Mouse (Mus musculus): ENCODE results near the gene Slc41a3. TPM values are rescaled to one million over a fixed set of nuclear protein-coding genes. Genes with fewer than 3 reads are reported as not detected.

Gene Slc41a3
- polyA plus RNA-seq, 1 experiment from 2014 or later: 5.2 TPM

GRCm38 (mm10) chr6:90618274-90618673, 13.7 kb downstream of the Slc41a3 start:
- no peak overlapping the region for H3K4me3 ChIP-seq
- no peak overlapping the region for H3K4me2 ChIP-seq
- peaks cover 36% of the 10 kb centered on the region for H3K4me1 ChIP-seq
- no peaks in the 10 kb centered on the region for H3K9me3 ChIP-seq
- H3K9ac ChIP-seq: no peak overlapping the region
- no peak for ATAC-seq (ENCODE audit: borderline replicate concordance, extremely low read depth, low FRiP score, low TSS enrichment)
- no peak overlapping the region for H3K27ac ChIP-seq
- no peaks in the 10 kb centered on the region for H3K27me3 ChIP-seq
- 51% methylated on average over 4 of the region's 4 CpGs for WGBS
- no peaks in the 10 kb centered on the region for H3K36me3 ChIP-seq

DNA sequence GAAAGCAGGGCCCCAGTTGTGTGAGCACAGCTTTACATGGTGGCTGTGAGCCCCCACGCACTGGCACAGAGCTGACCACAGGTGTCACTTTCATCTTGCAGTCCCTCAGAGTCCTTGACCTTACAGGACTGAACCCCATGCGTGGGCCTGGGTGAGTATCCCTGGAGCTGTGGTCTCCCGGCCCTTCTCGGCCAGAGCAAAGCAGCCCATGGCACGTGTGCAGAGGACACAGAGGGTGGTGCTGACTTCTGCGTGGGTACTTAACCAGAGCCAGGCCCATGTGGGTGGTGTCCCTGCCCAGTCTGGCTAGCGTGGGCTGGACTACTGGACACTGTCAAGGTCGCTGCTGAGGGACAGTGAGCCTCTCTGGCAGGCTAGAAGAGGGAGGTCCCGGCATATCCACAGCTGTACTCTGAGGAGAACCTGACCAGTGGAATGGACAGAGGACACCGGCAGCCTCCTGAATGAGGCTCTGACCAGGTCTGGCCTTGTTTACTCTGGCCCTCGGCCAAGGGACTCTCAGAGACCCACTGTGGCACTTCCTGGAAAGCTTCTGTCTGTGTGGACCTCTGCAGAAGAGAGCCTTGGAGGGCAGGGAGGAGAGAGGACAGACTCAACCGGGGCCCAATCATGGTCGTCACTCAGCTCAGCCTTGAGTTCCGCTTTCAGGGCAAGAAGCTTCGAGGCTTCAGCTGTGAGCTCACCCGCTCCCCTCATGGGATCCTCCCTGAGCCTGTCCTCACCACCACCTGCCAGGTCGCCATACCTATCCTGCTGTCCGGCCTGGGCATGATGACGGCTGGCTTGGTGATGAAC, 14.5 kb downstream of the Slc41a3 start:
- no peak overlapping the region for H3K4me3 ChIP-seq
- no peak overlapping the region for H3K4me2 ChIP-seq
- H3K4me1 ChIP-seq: peaks cover 40% of the 10 kb centered on the region
- no peaks in the 10 kb centered on the region for H3K36me3 ChIP-seq
- WGBS: 54% methylated on average over 19 of the region's 19 CpGs
- H3K9ac ChIP-seq: no peak overlapping the region
- no peaks in the 10 kb centered on the region for H3K9me3 ChIP-seq
- peak; percentile 28; the same call in 1 of the 2 replicates for ATAC-seq (ENCODE audit: borderline replicate concordance, extremely low read depth, low FRiP score, low TSS enrichment)
- H3K27me3 ChIP-seq: no peaks in the 10 kb centered on the region
- H3K27ac ChIP-seq: no peak overlapping the region

GRCm38 (mm10) chr6:90619936-90620335, 15.4 kb downstream of the Slc41a3 start:
- H3K27me3 ChIP-seq: no peaks in the 10 kb centered on the region
- H3K36me3 ChIP-seq: no peaks in the 10 kb centered on the region
- no peak overlapping the region for H3K4me2 ChIP-seq
- WGBS: 75% methylated on average over 5 of the region's 5 CpGs
- H3K9me3 ChIP-seq: no peaks in the 10 kb centered on the region
- no peak overlapping the region for H3K4me3 ChIP-seq
- no peak for ATAC-seq (ENCODE audit: borderline replicate concordance, extremely low read depth, low FRiP score, low TSS enrichment)
- peaks cover 49% of the 10 kb centered on the region for H3K4me1 ChIP-seq
- no peak overlapping the region for H3K27ac ChIP-seq
- no peak overlapping the region for H3K9ac ChIP-seq

DNA sequence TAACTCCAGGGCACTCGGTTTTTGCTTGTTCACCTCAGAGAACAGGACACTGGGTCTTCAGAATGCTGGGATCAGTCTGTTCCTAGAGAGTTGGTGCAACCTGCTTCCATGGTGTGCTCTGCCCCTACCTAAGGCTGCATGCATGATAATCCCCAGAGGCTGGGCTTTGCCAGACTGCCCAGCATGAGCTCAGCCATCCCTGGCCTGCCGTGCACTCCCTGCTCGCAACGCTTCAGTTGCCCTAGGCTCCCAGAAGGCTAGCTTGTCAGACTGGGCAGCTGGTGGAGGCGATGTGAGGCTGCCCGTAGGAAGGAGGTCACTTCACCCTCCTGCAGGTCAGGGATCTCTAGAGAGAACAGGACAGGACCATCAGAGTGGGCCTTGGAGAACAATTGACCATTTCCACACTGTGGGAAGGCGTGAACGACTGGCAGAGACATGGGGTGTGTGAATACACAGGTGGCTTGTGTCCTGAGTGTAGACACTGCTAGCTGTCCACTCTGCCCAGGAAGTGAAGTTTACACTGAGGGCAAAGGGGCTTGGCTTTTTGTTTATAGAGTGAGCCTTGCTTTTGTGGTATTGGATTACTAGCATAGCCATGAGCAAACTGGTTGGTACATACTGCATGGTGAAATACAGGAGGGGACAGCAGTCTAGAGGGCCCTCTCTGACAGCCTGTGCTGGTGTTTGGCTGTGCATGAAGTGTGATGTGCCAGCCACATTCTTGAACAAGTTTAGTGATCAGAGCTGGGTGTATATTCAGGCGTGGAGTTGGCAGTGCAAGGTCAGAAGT, 16.5 kb downstream of the Slc41a3 start:
- no peak for ATAC-seq (ENCODE audit: borderline replicate concordance, extremely low read depth, low FRiP score, low TSS enrichment)
- WGBS: 53% methylated on average over 9 of the region's 9 CpGs
- Histone ChIP-seq H3K4me2 (no peak overlapping the region), H3K36me3 (no peaks in the 10 kb centered on the region), H3K27me3 (no peaks in the 10 kb centered on the region), H3K4me1 (peaks cover 49% of the 10 kb centered on the region), H3K9me3 (no peaks in the 10 kb centered on the region), H3K4me3 (no peak overlapping the region), H3K9ac (no peak overlapping the region), H3K27ac (no peak overlapping the region)

DNA sequence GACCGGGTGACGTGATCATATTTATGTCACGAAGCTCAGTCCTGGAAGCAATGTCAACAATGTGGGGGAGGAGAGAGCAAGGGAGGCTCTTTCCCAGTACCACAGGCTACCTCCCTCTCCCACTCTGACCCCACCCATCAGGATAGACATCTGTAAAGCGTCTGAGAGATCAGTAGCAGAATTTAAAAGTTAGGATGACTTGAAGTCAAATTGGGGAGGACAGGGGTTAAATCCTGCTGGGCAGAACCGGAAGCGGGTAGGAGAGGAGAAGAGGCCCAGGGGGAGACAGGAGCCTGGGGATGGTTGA, 17.0 kb downstream of the Slc41a3 start:
- 23% methylated on average over 6 of the region's 6 CpGs for WGBS
- no peaks in the 10 kb centered on the region for H3K36me3 ChIP-seq
- no peak overlapping the region for H3K4me3 ChIP-seq
- no peaks in the 10 kb centered on the region for H3K9me3 ChIP-seq
- ATAC-seq (ENCODE audit: borderline replicate concordance, extremely low read depth, low FRiP score, low TSS enrichment): no peak
- H3K4me1 ChIP-seq: peaks cover 49% of the 10 kb centered on the region
- no peak overlapping the region for H3K4me2 ChIP-seq
- no peak overlapping the region for H3K27ac ChIP-seq
- H3K9ac ChIP-seq: no peak overlapping the region
- no peaks in the 10 kb centered on the region for H3K27me3 ChIP-seq

GRCm38 (mm10) chr6:90622758-90623455, 18.4 kb downstream of the Slc41a3 start:
- WGBS: 30% methylated on average over 11 of the region's 11 CpGs
- no peak overlapping the region for H3K9ac ChIP-seq
- H3K4me3 ChIP-seq: no peak overlapping the region
- H3K9me3 ChIP-seq: no peaks in the 10 kb centered on the region
- no peaks in the 10 kb centered on the region for H3K36me3 ChIP-seq
- 0 out of 2 replicates have a peak overlapping the region, but pooled peaks have one; percentile 29 for H3K27ac ChIP-seq
- no peaks in the 10 kb centered on the region for H3K27me3 ChIP-seq
- peaks cover 49% of the 10 kb centered on the region for H3K4me1 ChIP-seq
- H3K4me2 ChIP-seq: no peak overlapping the region
- ATAC-seq (ENCODE audit: borderline replicate concordance, extremely low read depth, low FRiP score, low TSS enrichment): peak; percentile 23; the same call in 1 of the 2 replicates

DNA sequence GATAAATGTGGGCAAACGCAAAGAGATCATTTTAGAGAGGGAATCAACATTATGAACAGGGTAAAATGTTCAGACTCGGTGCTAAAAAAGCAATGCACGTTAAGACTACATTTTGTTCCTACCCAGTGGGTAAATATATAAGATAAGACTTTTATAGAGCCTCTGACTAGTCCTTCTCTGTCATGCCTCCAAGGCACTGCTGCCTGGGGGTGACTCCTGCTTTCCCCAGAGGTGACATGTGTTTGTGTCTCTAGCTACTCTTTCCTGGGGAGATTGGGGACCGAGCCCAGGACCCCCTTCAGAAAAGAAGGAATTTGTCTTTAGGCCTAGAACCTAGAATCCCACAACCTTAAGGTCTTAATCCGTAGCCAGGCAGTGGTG, 18.9 kb downstream of the Slc41a3 start:
- no peak for ATAC-seq (ENCODE audit: borderline replicate concordance, extremely low read depth, low FRiP score, low TSS enrichment)
- Histone ChIP-seq H3K4me1 (peaks cover 46% of the 10 kb centered on the region), H3K9me3 (no peaks in the 10 kb centered on the region), H3K27me3 (no peaks in the 10 kb centered on the region), H3K4me3 (no peak overlapping the region), H3K9ac (no peak overlapping the region), H3K27ac (0 out of 2 replicates have a peak overlapping the region, but pooled peaks have one; percentile 29), H3K36me3 (no peaks in the 10 kb centered on the region), H3K4me2 (no peak overlapping the region)
- WGBS: 73% methylated on average over 5 of the region's 5 CpGs

DNA sequence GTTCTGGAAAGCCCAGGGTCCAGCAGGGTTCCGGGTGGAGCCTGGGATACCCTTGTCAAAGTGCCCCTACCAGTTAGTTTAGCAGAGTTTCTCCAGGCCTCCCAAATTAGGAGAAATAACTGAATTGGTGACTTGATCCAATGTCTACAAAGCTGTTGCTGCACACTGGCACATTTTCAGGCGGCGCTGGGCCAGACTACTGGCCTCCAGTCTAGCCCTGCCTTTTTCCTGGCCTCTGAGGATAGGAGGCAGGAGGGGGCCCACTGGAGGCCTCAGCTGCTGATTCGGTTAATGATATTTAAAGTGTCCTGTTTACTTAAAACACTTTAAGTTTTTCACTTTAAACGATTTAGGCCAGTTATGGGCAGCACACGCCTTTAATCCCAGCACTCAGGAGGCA, 19.7 kb downstream of the Slc41a3 start:
- H3K27ac ChIP-seq: peak overlapping the region; percentile 60; the same call in 1 of the 2 replicates
- no peak overlapping the region for H3K4me3 ChIP-seq
- no peaks in the 10 kb centered on the region for H3K9me3 ChIP-seq
- WGBS: 52% methylated on average over 6 of the region's 6 CpGs
- no peaks in the 10 kb centered on the region for H3K27me3 ChIP-seq
- H3K4me2 ChIP-seq: no peak overlapping the region
- peaks cover 38% of the 10 kb centered on the region for H3K4me1 ChIP-seq
- no peaks in the 10 kb centered on the region for H3K36me3 ChIP-seq
- no peak overlapping the region for H3K9ac ChIP-seq
- ATAC-seq (ENCODE audit: borderline replicate concordance, extremely low read depth, low FRiP score, low TSS enrichment): no peak

- no peaks in the 10 kb centered on the region for H3K27me3 ChIP-seq
- no peaks in the 10 kb centered on the region for H3K36me3 ChIP-seq
- no peak overlapping the region for H3K4me3 ChIP-seq
- H3K4me1 ChIP-seq: peaks cover 33% of the 10 kb centered on the region
- no peak overlapping the region for H3K4me2 ChIP-seq
- peak overlapping the region; percentile 60; the same call in 1 of the 2 replicates for H3K27ac ChIP-seq
- 67% methylated on average over 11 of the region's 11 CpGs for WGBS
- H3K9ac ChIP-seq: no peak overlapping the region
- no peaks in the 10 kb centered on the region for H3K9me3 ChIP-seq
- no peak; the same call in 1 of the 2 replicates for ATAC-seq (ENCODE audit: borderline replicate concordance, extremely low read depth, low FRiP score, low TSS enrichment)
Observed at GRCm38 (mm10) chr6:90624733-90625132, 20.2 kb downstream of the Slc41a3 start.

DNA sequence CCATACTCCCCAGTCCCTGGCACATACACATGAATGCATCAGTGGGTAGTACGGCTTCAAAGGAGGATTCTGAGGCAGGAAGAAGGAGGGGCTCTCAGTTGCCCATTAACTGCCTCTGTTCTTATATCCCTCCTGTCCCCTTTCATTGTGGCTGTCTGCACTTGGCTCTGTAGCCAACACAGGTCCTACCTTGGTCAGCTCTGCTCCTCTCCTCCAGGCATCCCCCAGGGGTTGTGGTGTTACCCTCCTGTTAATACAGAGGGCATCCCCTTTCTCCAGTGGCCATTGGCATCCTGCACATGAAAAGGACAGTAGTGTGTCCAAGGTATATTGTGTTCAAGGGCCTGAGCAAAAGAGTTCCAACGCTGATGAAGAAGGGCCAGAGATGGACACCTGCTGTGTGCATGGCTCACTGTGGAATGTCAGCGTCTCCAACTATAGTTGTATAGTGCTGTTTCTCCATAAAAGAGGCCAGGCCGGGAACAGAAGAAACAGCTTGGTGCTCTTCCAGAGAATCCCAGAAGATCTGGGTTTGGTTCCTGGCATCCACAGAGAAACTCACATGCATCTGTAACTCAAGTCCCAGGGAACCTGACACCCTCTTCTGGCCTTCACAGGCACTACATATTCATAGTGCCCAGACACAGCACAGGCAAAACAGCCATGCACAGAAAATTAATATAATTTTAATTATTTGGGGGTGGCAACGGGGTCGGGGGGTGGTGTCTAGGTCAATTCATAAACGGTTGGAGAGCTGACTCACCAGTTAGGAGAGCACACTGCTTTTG, 20.9 kb downstream of the Slc41a3 start:
- H3K4me3 ChIP-seq: no peak overlapping the region
- no peak overlapping the region for H3K4me2 ChIP-seq
- peaks cover 30% of the 10 kb centered on the region for H3K4me1 ChIP-seq
- WGBS: 79% methylated on average over 7 of the region's 7 CpGs
- no peak for ATAC-seq (ENCODE audit: borderline replicate concordance, extremely low read depth, low FRiP score, low TSS enrichment)
- H3K9me3 ChIP-seq: no peaks in the 10 kb centered on the region
- no peaks in the 10 kb centered on the region for H3K36me3 ChIP-seq
- no peak overlapping the region for H3K9ac ChIP-seq
- no peaks in the 10 kb centered on the region for H3K27me3 ChIP-seq
- no peak overlapping the region for H3K27ac ChIP-seq

GRCm38 (mm10) chr6:90627556-90627955, 23.0 kb downstream of the Slc41a3 start:
- no peaks in the 10 kb centered on the region for H3K27me3 ChIP-seq
- no peak overlapping the region for H3K4me2 ChIP-seq
- H3K27ac ChIP-seq: no peak overlapping the region
- H3K9me3 ChIP-seq: no peaks in the 10 kb centered on the region
- H3K36me3 ChIP-seq: no peaks in the 10 kb centered on the region
- ATAC-seq (ENCODE audit: borderline replicate concordance, extremely low read depth, low FRiP score, low TSS enrichment): no peak
- 83% methylated on average over 4 of the region's 4 CpGs for WGBS
- no peak overlapping the region for H3K4me3 ChIP-seq
- H3K4me1 ChIP-seq: peaks cover 20% of the 10 kb centered on the region
- H3K9ac ChIP-seq: no peak overlapping the region
